Mouse (Mus musculus): ENCODE results near the gene Paqr7. TPM values are rescaled to one million over a fixed set of nuclear protein-coding genes. Genes with fewer than 3 reads are reported as not detected.

Gene Paqr7
- polyA plus RNA-seq (2014; fragmentation: Illumina TruSeq; extraction: RNeasy Lipid Tissue Mini Kit (QIAGEN cat#74804)): 14.9 TPM

DNA sequence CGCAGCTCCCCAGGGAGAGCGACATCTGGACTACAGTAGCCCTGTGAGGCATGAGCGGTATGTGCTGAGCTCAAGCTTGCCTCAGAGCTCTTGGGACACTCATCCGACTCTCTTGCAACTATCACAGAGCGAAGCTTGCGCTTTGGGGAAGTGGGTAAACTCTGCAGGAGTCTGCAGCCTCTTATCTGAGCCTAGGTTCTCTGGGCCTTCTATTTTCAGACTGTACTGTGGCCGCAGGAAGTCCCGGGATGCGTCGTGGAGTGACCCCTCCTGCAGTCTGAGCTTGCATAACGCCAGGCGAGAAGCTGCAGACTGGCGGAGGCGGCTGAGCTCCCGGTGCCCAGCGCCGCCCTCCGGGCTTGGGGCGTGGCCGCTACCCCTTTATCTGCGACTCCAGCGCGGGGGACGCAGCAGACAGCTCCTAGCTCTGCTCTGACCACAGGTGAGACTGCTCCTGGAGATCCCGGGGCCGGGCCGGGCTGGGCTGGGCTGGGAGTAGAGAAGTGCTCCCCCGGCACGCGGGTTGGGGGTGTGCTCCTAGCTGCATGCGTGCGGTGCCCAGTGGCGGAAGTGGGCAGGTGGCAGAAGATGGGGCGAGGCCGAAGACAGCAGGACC is at the start of gene Paqr7:
Paqr7 (plus strand) TSS at position 103 of the 616 bp plus-strand sequence.

DNA sequence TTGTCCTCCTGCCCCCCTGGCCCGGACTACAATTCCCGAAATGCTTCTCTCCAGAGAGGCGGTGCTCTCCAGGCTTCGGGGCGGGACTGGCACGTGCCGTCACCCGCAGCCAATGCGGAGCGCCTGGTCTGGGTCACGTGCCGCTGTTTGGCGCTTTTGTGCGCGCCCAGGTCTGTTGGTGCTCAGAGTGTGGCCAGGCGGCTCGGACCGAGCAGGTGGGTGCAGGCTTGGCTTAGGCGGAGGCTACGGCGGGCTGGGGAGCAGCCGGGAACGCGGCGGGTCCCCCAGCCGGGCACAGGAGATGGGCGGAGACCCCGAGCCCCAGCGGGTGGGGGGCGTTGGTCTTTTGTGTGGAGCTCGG is 28.3 kb upstream of the Paqr7 start, which contains the start of gene Stmn1:
Stmn1 (plus strand) TSS at position 106 of the 361 bp plus-strand sequence.

DNA sequence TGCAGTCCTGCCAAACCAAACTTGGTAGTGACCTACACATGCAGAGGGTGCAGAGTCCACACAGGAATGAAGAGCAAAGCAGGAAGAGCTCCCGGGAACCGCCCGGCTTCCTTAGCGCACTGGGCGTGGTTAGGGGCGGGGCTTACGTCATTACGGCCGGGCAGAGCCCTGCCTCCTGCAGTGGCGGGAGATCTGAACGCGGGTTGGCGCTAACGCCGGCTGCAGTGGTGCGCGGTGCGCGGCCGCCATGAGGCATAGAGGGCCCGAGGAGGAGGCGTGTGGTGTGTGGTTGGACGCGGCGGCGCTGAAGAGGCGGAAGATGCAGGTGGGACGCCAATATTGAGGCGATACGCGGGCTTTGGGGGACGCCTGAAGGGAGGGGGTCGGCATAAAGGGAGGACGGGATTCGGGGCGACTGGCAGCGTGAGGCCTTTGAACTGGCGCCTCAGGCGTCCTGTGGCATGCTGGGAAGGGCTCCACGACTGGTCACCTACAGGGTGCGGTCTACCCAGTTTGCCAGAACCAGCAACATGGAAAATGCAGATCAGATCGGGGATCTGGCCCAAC is 14.4 kb downstream of the Paqr7 start, which contains the start of gene Aunip:
Aunip (plus strand) TSS at position 155 of the 567 bp plus-strand sequence.

DNA sequence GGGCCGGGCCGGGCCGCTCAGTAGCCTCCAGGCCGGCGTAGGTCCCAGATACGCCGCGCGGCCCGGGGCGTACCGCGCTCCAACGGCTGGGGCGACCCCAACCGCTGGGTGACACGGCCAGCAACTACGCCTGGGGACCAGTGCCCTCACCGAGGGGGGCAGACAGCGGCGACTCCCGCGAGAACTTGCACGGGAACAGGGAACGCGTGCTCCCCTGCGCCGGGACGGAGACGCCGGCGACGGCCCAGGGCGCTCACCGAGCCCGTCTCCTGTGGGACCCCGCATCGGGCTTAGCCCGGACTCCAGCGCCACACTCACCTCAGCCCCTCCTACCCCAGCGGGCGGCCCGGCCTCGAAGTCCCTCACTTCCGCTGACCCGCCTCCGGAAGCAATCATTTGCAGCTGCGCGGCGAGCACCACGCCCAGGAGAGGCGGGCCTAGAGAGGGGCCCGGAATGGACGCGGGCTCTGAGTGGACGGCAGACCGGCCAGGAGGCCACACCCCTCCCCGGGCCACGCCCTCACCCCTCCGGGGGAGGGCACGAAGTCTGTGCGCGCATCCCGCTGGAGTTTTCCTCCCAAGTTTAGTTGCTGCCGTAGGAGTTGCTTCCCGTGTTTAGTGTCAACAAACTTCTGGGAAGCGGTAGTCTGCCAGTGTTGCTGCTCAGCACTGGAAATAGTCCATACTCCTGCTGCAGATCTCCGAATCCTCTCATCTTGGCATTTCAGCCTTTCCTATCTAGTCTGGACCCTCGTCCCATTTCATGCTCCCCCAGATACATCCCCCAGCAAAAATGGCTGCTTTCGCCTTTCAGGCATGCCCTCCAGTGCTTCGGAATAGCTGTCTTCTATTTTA is 38.7 kb downstream of the Paqr7 start, which contains the start of gene Mtfr1l:
Mtfr1l (minus strand) TSS at position 456 of the 855 bp plus-strand sequence.

DNA sequence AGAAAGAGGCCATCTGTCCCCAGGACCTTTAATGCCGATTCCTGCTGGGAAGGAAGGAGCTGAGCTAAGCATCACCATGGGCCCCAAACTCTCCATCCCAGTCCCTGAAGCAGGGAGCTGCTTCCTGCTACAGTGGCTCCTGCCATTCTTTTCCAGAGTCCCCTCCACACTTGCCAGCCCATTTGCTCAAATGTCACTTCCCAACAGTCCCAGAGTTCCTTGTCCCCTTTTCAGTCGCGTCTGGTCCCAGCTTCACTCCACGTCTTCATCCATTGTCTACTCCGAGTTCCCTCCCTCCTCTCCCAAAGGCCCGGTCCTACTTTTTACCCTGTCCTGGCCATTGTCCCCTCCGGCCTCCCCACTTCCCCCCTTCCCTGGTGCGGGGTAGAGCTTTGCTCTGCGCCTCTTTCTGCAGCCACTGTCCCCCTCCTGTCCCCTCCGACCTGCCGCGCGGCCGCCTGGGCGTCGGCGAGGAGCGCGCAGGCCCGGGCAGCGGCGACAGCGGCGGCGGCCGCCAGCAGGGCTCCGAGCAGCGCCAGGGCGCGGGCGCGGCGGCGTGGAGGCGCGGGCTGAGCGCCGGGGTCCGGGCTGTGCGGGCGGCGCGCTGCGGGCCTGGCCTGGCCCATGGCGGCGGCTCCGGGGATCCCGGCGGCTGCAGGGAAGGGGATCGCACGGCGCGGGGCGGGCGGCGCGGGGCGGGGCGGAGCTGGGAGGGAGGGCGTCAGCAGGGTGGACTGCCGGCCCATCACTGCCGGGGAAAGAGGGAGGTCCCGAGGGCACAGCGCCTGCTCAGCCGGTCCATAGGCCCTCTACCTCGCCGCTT is 55.2 kb downstream of the Paqr7 start, which contains the start of gene Selenon:
Selenon (minus strand) TSS at position 673 of the 823 bp plus-strand sequence.

Other genes with a start within 250 kb of the Paqr7 start
- not detected for gene Gm30191, start 249.8 kb upstream of the Paqr7 start, polyA plus RNA-seq (2014; fragmentation: Illumina TruSeq; extraction: RNeasy Lipid Tissue Mini Kit (QIAGEN cat#74804))
- gene Grrp1, start 242.6 kb upstream of the Paqr7 start, polyA plus RNA-seq (2014; fragmentation: Illumina TruSeq; extraction: RNeasy Lipid Tissue Mini Kit (QIAGEN cat#74804)): not detected
- 37.5 TPM for gene Pdik1l, start 208.8 kb upstream of the Paqr7 start, polyA plus RNA-seq (2014; fragmentation: Illumina TruSeq; extraction: RNeasy Lipid Tissue Mini Kit (QIAGEN cat#74804))
- gene Trim63, start 181.6 kb upstream of the Paqr7 start, polyA plus RNA-seq (2014; fragmentation: Illumina TruSeq; extraction: RNeasy Lipid Tissue Mini Kit (QIAGEN cat#74804)): not detected
- gene Slc30a2, start 153.5 kb upstream of the Paqr7 start, polyA plus RNA-seq (2014; fragmentation: Illumina TruSeq; extraction: RNeasy Lipid Tissue Mini Kit (QIAGEN cat#74804)): 6.9 TPM
- not detected for gene Extl1, start 112.8 kb upstream of the Paqr7 start, polyA plus RNA-seq (2014; fragmentation: Illumina TruSeq; extraction: RNeasy Lipid Tissue Mini Kit (QIAGEN cat#74804))
- gene Pafah2, start 100.4 kb upstream of the Paqr7 start, polyA plus RNA-seq (2014; fragmentation: Illumina TruSeq; extraction: RNeasy Lipid Tissue Mini Kit (QIAGEN cat#74804)): 3.7 TPM
- 210 TPM for gene Stmn1, start 28.4 kb upstream of the Paqr7 start, polyA plus RNA-seq (2014; fragmentation: Illumina TruSeq; extraction: RNeasy Lipid Tissue Mini Kit (QIAGEN cat#74804))
- gene Aunip, start 14.3 kb downstream of the Paqr7 start, polyA plus RNA-seq (2014; fragmentation: Illumina TruSeq; extraction: RNeasy Lipid Tissue Mini Kit (QIAGEN cat#74804)): 6.2 TPM
- gene Mtfr1l, start 38.7 kb downstream of the Paqr7 start, polyA plus RNA-seq (2014; fragmentation: Illumina TruSeq; extraction: RNeasy Lipid Tissue Mini Kit (QIAGEN cat#74804)): 51.2 TPM
- gene Selenon, start 55.5 kb downstream of the Paqr7 start, polyA plus RNA-seq (2014; fragmentation: Illumina TruSeq; extraction: RNeasy Lipid Tissue Mini Kit (QIAGEN cat#74804)): 6.8 TPM
- 5.4 TPM for gene Man1c1, start 207.6 kb downstream of the Paqr7 start, polyA plus RNA-seq (2014; fragmentation: Illumina TruSeq; extraction: RNeasy Lipid Tissue Mini Kit (QIAGEN cat#74804))

Data from ovary, adult 10 weeks (tissue).